Mouse (Mus musculus) thymus, adult 2 months (tissue): Measurements from ENCODE around the gene Sorl1. TPM values are rescaled to one million over a fixed set of nuclear protein-coding genes. Genes with fewer than 3 reads are reported as not detected.

Experiments
- DNase-seq: peaks from one replicate; pipeline ENCODE4 v3.0.0; 2021
- H3K27ac ChIP-seq: fragments of 200-500 bp; 2 replicates; pipeline ENCODE4 v1.5.1; 2012; ENCODE audit warnings: low read length, control low read depth; ENCODE audit not compliant: control insufficient read depth, insufficient read depth
- H3K27me3 ChIP-seq: fragments of 200-500 bp; 2 replicates; pipeline ENCODE4 v1.6.1; 2012; ENCODE audit warnings: mild to moderate bottlenecking, low read length, moderate library complexity, mixed read lengths; ENCODE audit not compliant: control insufficient read depth, insufficient read depth
- H3K36me3 ChIP-seq: fragments of 200-500 bp; 2 replicates; pipeline ENCODE4 v1.6.1; 2012; ENCODE audit warnings: mild to moderate bottlenecking, low read length, moderate library complexity; ENCODE audit not compliant: control insufficient read depth, insufficient read depth
- H3K4me1 ChIP-seq: fragments of 200-500 bp; replicated peaks from 2 replicates; pipeline ENCODE4 v1.6.1; 2012; ENCODE audit warnings: low read length; ENCODE audit not compliant: control insufficient read depth, insufficient read depth
- H3K4me3 ChIP-seq: fragments of 200-500 bp; 2 replicates; pipeline ENCODE4 v1.5.1; 2012; ENCODE audit warnings: mild to moderate bottlenecking, low read length, control low read depth, moderate library complexity; ENCODE audit not compliant: control insufficient read depth, insufficient read depth
- CTCF ChIP-seq: fragments of 200-500 bp; IDR thresholded peaks from 2 replicates; pipeline ENCODE4 v1.5.1; 2012; ENCODE audit warnings: mild to moderate bottlenecking, control low read depth, low read length, moderate library complexity, borderline replicate concordance; ENCODE audit not compliant: control insufficient read depth, poor library complexity, insufficient read depth; ENCODE audit errors: extremely low read depth
- POLR2A ChIP-seq: fragments of 200-500 bp; IDR thresholded peaks from 2 replicates; pipeline ENCODE4 v1.6.1; 2012; ENCODE audit warnings: mild to moderate bottlenecking, low read length, control low read depth, moderate library complexity; ENCODE audit not compliant: control insufficient read depth, poor library complexity, insufficient read depth; ENCODE audit errors: extremely low read depth
- WGBS: fragments of 180-500 bp; shearing (Covaris S2); methylation state at CpG from one replicate; pipeline ENCODE4 v1.1.7; 2018; 5-methylcytosine and 5-hydroxymethylcytosine counted together
- polyA plus RNA-seq: library from polyadenylated mRNA; depleted of rRNA; stranded (reverse); fragments of >200 nt; gene quantifications from 2 replicates; pipeline ENCODE4 v1.2.3, GENCODE M21; 2012

Sorl1 gene
- polyA plus RNA-seq, 1 experiment: 27.7 TPM

GRCm38 (mm10) chr9:42075241-42075640 is 48.9 kb downstream of the Sorl1 start:
- Histone ChIP-seq H3K4me1 (0 out of 2 replicates have a peak, but pooled peaks cover 3% of the 10 kb centered on the region), H3K4me3 (no peak overlapping the region), H3K27me3 (no peaks in the 10 kb centered on the region), H3K27ac (no peak overlapping the region; the same call in 1 of the 2 replicates), H3K36me3 (no peaks in the 10 kb centered on the region)
- 89% methylated on average over 2 of the region's 2 CpGs for WGBS
- TF ChIP-seq POLR2A: no peak
- no peak for DNase-seq

- Histone ChIP-seq H3K27ac (no peak overlapping the region), H3K27me3 (no peaks in the 10 kb centered on the region), H3K4me3 (no peak overlapping the region), H3K4me1 (peaks cover 3% of the 10 kb centered on the region; the same call in 1 of the 2 replicates), H3K36me3 (no peaks in the 10 kb centered on the region)
- 92% methylated on average over 4 of the region's 4 CpGs for WGBS
- TF ChIP-seq POLR2A: no peak
- TF ChIP-seq CTCF: no peak
- DNase-seq: no peak
Observed at GRCm38 (mm10) chr9:42072010-42072409, 52.1 kb downstream of the Sorl1 start.

- Histone ChIP-seq H3K27ac (no peak overlapping the region), H3K4me1 (no peaks in the 10 kb centered on the region; the same call in 1 of the 2 replicates), H3K27me3 (no peaks in the 10 kb centered on the region), H3K36me3 (no peaks in the 10 kb centered on the region), H3K4me3 (no peak overlapping the region)
- DNase-seq: no peak
- WGBS: 95% methylated on average over 6 of the region's 6 CpGs
- TF ChIP-seq POLR2A (no peak), CTCF (no peak)
Observed at GRCm38 (mm10) chr9:42070856-42071255, 53.2 kb downstream of the Sorl1 start.

GRCm38 (mm10) chr9:42069471-42069870 is 54.6 kb downstream of the Sorl1 start:
- 97% methylated on average over 5 of the region's 5 CpGs for WGBS
- Histone ChIP-seq H3K27me3 (no peaks in the 10 kb centered on the region), H3K4me3 (no peak overlapping the region), H3K36me3 (no peaks in the 10 kb centered on the region), H3K27ac (no peak overlapping the region), H3K4me1 (no peaks in the 10 kb centered on the region; the same call in 1 of the 2 replicates)
- DNase-seq: no peak
- no peak for TF ChIP-seq POLR2A
- TF ChIP-seq CTCF: no peak

GRCm38 (mm10) chr9:42067950-42068349 is 56.1 kb downstream of the Sorl1 start:
- DNase-seq: no peak
- TF ChIP-seq POLR2A (no peak), CTCF (no peak)
- WGBS: 94% methylated on average over 9 of the region's 9 CpGs
- Histone ChIP-seq H3K27me3 (no peaks in the 10 kb centered on the region), H3K36me3 (no peaks in the 10 kb centered on the region), H3K27ac (no peak overlapping the region), H3K4me1 (no peaks in the 10 kb centered on the region; the same call in 1 of the 2 replicates), H3K4me3 (no peak overlapping the region)

- no peaks in the 10 kb centered on the region for H3K36me3 ChIP-seq
- H3K27ac ChIP-seq: no peak overlapping the region
- no peak for DNase-seq
- no peaks in the 10 kb centered on the region; the same call in 1 of the 2 replicates for H3K4me1 ChIP-seq
- H3K27me3 ChIP-seq: no peaks in the 10 kb centered on the region
- H3K4me3 ChIP-seq: no peak overlapping the region
- 86% methylated on average over 1 of the region's 1 CpGs for WGBS
- TF ChIP-seq CTCF (no peak), POLR2A (no peak)
Observed at GRCm38 (mm10) chr9:42065756-42066155, 58.3 kb downstream of the Sorl1 start.

- Histone ChIP-seq H3K36me3 (no peaks in the 10 kb centered on the region), H3K4me3 (no peak overlapping the region), H3K27me3 (no peaks in the 10 kb centered on the region), H3K27ac (no peak overlapping the region), H3K4me1 (no peaks in the 10 kb centered on the region)
- DNase-seq: no peak
- WGBS: 94% methylated on average over 4 of the region's 4 CpGs
- TF ChIP-seq POLR2A (no peak), CTCF (no peak)
Observed at GRCm38 (mm10) chr9:42063391-42063790, 60.7 kb downstream of the Sorl1 start.
